Mouse (Mus musculus): ENCODE results near the gene Gm5426. TPM values are rescaled to one million over a fixed set of nuclear protein-coding genes. Genes with fewer than 3 reads are reported as not detected.

Gm5426 gene
- polyA plus RNA-seq, 1 experiment from 2014 or later = not detected

- Histone ChIP-seq H3K4me2 (ENCODE audit: low read depth, low read length) (no peak overlapping the region), H3K9ac (ENCODE audit: low read depth, low read length) (no peak overlapping the region), H3K4me3 (ENCODE audit: low read depth, low read length) (no peak overlapping the region), H3K27me3 (ENCODE audit: control insufficient read depth, insufficient read depth, low read depth, low read length) (no peaks in the 10 kb centered on the region), H3K27ac (ENCODE audit: low read length) (no peak overlapping the region), H3K4me1 (ENCODE audit: control insufficient read depth, low read depth, low read length) (peaks cover 6% of the 10 kb centered on the region; the same call in 1 of the 2 replicates), H3K9me3 (replicated peaks; ENCODE audit: control insufficient read depth, low read length) (no peaks in the 10 kb centered on the region), H3K36me3 (ENCODE audit: control insufficient read depth, insufficient read depth) (no peaks in the 10 kb centered on the region)
- WGBS (ENCODE audit: insufficient replicate concordance) = 69% methylated on average over 6 of the region's 6 CpGs
- ATAC-seq (ENCODE audit: low read depth) = no peak
Measured at GRCm38 (mm10) chr10:96176916-96177315, 40.5 kb downstream of the Gm5426 start.

DNA sequence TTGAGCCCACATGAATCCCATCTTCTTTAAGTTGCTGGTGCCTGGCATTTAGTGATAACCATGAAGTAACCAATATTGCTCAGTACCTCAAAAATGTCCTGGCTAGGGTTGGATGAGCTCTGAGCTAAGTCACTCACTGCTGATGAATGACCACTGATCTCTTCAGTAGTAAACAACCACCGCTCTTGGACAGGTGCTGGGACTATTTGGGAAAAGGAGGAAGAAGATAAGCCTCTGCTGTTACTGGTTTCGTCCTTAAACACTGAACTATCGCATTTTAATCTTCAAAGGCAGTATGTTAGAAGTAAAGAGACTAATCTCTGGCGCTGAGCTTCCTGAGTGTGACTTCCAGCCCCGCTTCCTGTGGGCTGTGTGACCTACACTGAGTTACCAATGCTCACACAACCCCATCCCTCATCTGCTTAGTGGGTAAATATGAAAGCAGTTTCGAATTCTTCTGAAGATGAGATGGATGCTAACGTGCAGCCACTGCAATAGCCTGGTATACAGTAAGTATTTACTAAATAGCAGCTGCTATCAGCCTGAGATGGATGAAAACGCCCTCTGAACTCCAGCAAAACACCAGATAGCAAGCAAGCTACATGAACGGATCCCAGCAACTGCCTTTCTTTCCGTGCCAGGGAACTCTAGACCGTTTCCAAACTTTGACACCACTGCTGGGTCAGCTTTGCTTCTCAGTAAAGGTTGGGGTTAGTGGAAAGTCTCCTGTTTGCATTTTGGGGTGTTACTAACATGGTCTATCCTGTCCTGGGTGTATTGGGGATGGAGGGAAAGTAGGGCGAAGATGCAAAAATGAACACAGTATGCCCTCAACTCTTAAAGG lies 44.4 kb downstream of the Gm5426 start:
- H3K27me3 ChIP-seq (ENCODE audit: control insufficient read depth, insufficient read depth, low read depth, low read length) = no peaks in the 10 kb centered on the region
- H3K36me3 ChIP-seq (ENCODE audit: control insufficient read depth, insufficient read depth) = no peaks in the 10 kb centered on the region
- no peak overlapping the region for H3K4me3 ChIP-seq (ENCODE audit: low read depth, low read length)
- H3K27ac ChIP-seq (ENCODE audit: low read length) = peak overlapping the region; percentile 15
- no peak overlapping the region for H3K9ac ChIP-seq (ENCODE audit: low read depth, low read length)
- H3K9me3 ChIP-seq (replicated peaks; ENCODE audit: control insufficient read depth, low read length) = no peaks in the 10 kb centered on the region
- 24% methylated on average over 12 of the region's 12 CpGs for WGBS (ENCODE audit: insufficient replicate concordance)
- no peak for ATAC-seq (ENCODE audit: low read depth)
- H3K4me2 ChIP-seq (ENCODE audit: low read depth, low read length) = no peak overlapping the region
- peaks cover 6% of the 10 kb centered on the region; the same call in 1 of the 2 replicates for H3K4me1 ChIP-seq (ENCODE audit: control insufficient read depth, low read depth, low read length)

GRCm38 (mm10) chr10:96181398-96181790 lies 45.0 kb downstream of the Gm5426 start:
- peak overlapping the region; percentile 29 for H3K27ac ChIP-seq (ENCODE audit: low read length)
- ATAC-seq (ENCODE audit: low read depth) = peak; percentile 63

DNA sequence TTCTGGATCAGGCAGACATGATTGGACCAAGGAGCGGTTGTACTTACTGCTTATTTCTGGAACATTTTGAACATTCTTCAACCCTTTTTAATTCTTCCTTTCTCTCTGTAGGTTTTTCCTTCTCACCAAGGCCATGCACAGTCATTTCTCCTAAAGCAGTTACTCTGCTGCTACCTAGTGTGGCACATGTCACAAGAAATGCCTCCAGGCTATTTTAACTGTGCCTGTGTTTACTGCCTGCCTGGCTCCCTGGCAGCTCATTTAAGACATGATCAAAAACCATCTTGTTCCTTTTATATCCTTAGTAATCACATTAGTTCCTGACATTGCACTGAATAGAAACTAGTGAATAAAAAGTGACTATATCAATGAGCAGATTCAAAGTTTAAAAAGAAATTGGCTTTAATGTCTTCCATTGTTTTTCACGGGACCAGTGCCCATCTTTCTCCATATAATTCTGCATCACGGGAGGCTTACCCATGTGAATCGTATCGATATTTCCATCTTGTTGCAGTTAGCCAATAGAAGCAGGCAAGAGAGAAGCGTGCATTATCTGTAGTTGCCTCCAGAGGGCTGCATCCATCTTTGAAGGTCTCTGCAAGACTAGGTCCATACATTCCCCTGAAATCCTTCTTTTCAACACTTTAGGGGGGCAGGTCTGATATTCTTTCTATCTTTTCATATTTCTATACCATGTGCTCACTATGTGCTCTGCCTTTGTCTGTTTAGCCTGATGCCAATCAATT lies 45.7 kb downstream of the Gm5426 start:
- no peak overlapping the region for H3K9ac ChIP-seq (ENCODE audit: low read depth, low read length)
- H3K4me3 ChIP-seq (ENCODE audit: low read depth, low read length) = no peak overlapping the region
- no peak for ATAC-seq (ENCODE audit: low read depth)
- H3K9me3 ChIP-seq (replicated peaks; ENCODE audit: control insufficient read depth, low read length) = no peaks in the 10 kb centered on the region
- H3K36me3 ChIP-seq (ENCODE audit: control insufficient read depth, insufficient read depth) = no peaks in the 10 kb centered on the region
- 64% methylated on average over 6 of the region's 6 CpGs for WGBS (ENCODE audit: insufficient replicate concordance)
- no peak overlapping the region for H3K4me2 ChIP-seq (ENCODE audit: low read depth, low read length)
- H3K27ac ChIP-seq (ENCODE audit: low read length) = peak overlapping the region; percentile 29; the same call in 1 of the 2 replicates
- H3K4me1 ChIP-seq (ENCODE audit: control insufficient read depth, low read depth, low read length) = peaks cover 6% of the 10 kb centered on the region; the same call in 1 of the 2 replicates
- no peaks in the 10 kb centered on the region for H3K27me3 ChIP-seq (ENCODE audit: control insufficient read depth, insufficient read depth, low read depth, low read length)

More at GRCm38 (mm10) chr10:96181398-96181790, 45.0 kb downstream of the Gm5426 start:
- H3K4me3 ChIP-seq (ENCODE audit: low read depth, low read length) = no peak overlapping the region
- H3K27me3 ChIP-seq (ENCODE audit: control insufficient read depth, insufficient read depth, low read depth, low read length) = no peaks in the 10 kb centered on the region
- WGBS (ENCODE audit: insufficient replicate concordance) = 21% methylated on average over 5 of the region's 5 CpGs
- no peak overlapping the region for H3K4me2 ChIP-seq (ENCODE audit: low read depth, low read length)
- H3K4me1 ChIP-seq (ENCODE audit: control insufficient read depth, low read depth, low read length) = peaks cover 6% of the 10 kb centered on the region; the same call in 1 of the 2 replicates
- no peak overlapping the region for H3K9ac ChIP-seq (ENCODE audit: low read depth, low read length)
- no peaks in the 10 kb centered on the region for H3K36me3 ChIP-seq (ENCODE audit: control insufficient read depth, insufficient read depth)
- H3K9me3 ChIP-seq (replicated peaks; ENCODE audit: control insufficient read depth, low read length) = no peaks in the 10 kb centered on the region

GRCm38 (mm10) chr10:96185026-96185425 lies 48.6 kb downstream of the Gm5426 start:
- ATAC-seq (ENCODE audit: low read depth) = no peak
- Histone ChIP-seq H3K4me2 (ENCODE audit: low read depth, low read length) (no peak overlapping the region), H3K4me3 (ENCODE audit: low read depth, low read length) (no peak overlapping the region), H3K27ac (ENCODE audit: low read length) (no peak overlapping the region), H3K9ac (ENCODE audit: low read depth, low read length) (no peak overlapping the region), H3K9me3 (replicated peaks; ENCODE audit: control insufficient read depth, low read length) (no peaks in the 10 kb centered on the region), H3K27me3 (ENCODE audit: control insufficient read depth, insufficient read depth, low read depth, low read length) (no peaks in the 10 kb centered on the region), H3K36me3 (ENCODE audit: control insufficient read depth, insufficient read depth) (no peaks in the 10 kb centered on the region), H3K4me1 (ENCODE audit: control insufficient read depth, low read depth, low read length) (peaks cover 9% of the 10 kb centered on the region)
- 59% methylated on average over 2 of the region's 2 CpGs for WGBS (ENCODE audit: insufficient replicate concordance)

DNA sequence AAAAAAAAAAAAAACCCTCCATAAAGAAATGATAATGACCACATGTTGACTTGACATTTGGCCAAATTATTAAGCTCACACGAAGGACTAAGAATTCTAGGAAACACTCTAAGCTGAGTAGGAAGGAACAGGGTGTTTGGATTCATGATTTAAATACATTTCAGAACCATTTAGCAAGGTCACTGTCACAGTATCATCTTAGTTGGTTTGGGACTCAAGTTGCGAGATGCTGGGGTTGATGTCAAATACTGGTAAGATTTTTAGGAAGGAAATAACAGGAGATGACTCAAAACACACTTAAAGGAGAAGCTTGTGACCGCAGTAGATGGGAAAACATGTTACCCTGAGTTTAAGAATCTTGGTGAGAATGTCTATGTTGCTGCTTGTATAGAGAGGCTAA lies 49.2 kb downstream of the Gm5426 start:
- H3K4me3 ChIP-seq (ENCODE audit: low read depth, low read length) = no peak overlapping the region
- H3K36me3 ChIP-seq (ENCODE audit: control insufficient read depth, insufficient read depth) = no peaks in the 10 kb centered on the region
- H3K4me1 ChIP-seq (ENCODE audit: control insufficient read depth, low read depth, low read length) = peaks cover 9% of the 10 kb centered on the region
- 47% methylated on average over 3 of the region's 3 CpGs for WGBS (ENCODE audit: insufficient replicate concordance)
- no peaks in the 10 kb centered on the region for H3K9me3 ChIP-seq (replicated peaks; ENCODE audit: control insufficient read depth, low read length)
- H3K9ac ChIP-seq (ENCODE audit: low read depth, low read length) = no peak overlapping the region
- ATAC-seq (ENCODE audit: low read depth) = no peak
- H3K27ac ChIP-seq (ENCODE audit: low read length) = no peak overlapping the region
- H3K4me2 ChIP-seq (ENCODE audit: low read depth, low read length) = no peak overlapping the region
- no peaks in the 10 kb centered on the region for H3K27me3 ChIP-seq (ENCODE audit: control insufficient read depth, insufficient read depth, low read depth, low read length)

Small RNA genes lying within 50 kb of the gene (microRNA-seq; reads per million reads assigned to microRNA genes)
- gene Gm22913 = not detected

Other genes starting within 250 kb of the Gm5426 start
- 7.5 and 7.8 TPM in 2 replicates for gene Eea1, start 196.0 kb upstream of the Gm5426 start, polyA plus RNA-seq (2015; fragmentation: Nextera tagmentation; extraction: Ambion mirVana)